Mouse (Mus musculus): ENCODE data around the gene Ankrd52.
"Not testable (repeated sequence)": the region's sequence is repeated elsewhere in the genome, so short reads cannot be mapped to it uniquely, and the experiment has no call there.

Gene Ankrd52

GRCm38 (mm10) chr10:128376455-128377211, at the start of gene Ankrd52:
Ankrd52 (plus strand) TSS chr10:128377115.
- peak; percentile 88 to 94 for DNase-seq

GRCm38 (mm10) chr10:128327610-128328009, 49.3 kb upstream of the Ankrd52 start:
- DNase-seq: no peak

GRCm38 (mm10) chr10:128332358-128333249, 44.3 kb upstream of the Ankrd52 start:
- not testable (repeated sequence) for DNase-seq

GRCm38 (mm10) chr10:128335582-128335981, 41.3 kb upstream of the Ankrd52 start:
- peak; percentile 86 to 89 for DNase-seq

GRCm38 (mm10) chr10:128336195-128336594, 40.7 kb upstream of the Ankrd52 start:
- no peak for DNase-seq

- no peak for DNase-seq
These were observed 40.3 kb upstream of the Ankrd52 start for GRCm38 (mm10) chr10:128336597-128336996.

GRCm38 (mm10) chr10:128337306-128338181, 39.4 kb upstream of the Ankrd52 start, which contains the start of gene Cs:
Cs (plus strand) TSS chr10:128337734.
- DNase-seq: peak; percentile 98 to 99

GRCm38 (mm10) chr10:128338415-128338814, 38.5 kb upstream of the Ankrd52 start:
- no peak for DNase-seq

GRCm38 (mm10) chr10:128338948-128339347, 38.0 kb upstream of the Ankrd52 start:
- DNase-seq: no peak

GRCm38 (mm10) chr10:128340257-128340656, 36.7 kb upstream of the Ankrd52 start:
- DNase-seq: no peak

- no peak for DNase-seq
These were observed 33.5 kb upstream of the Ankrd52 start for GRCm38 (mm10) chr10:128343436-128343835.

- peak; percentile 38 to 40 for DNase-seq
These were observed 32.2 kb upstream of the Ankrd52 start for GRCm38 (mm10) chr10:128344568-128345275.

- DNase-seq: no peak
These were observed 29.4 kb upstream of the Ankrd52 start for GRCm38 (mm10) chr10:128347541-128347940.

- DNase-seq: peak; percentile 69 to 83
These were observed 18.1 kb upstream of the Ankrd52 start for GRCm38 (mm10) chr10:128358796-128359195.

- DNase-seq: no peak
These were observed 17.7 kb upstream of the Ankrd52 start for GRCm38 (mm10) chr10:128359226-128359625.

- DNase-seq: no peak
These were observed 15.1 kb upstream of the Ankrd52 start for GRCm38 (mm10) chr10:128361836-128362235.

- peak; percentile 66 to 68 for DNase-seq
These were observed 14.3 kb upstream of the Ankrd52 start for GRCm38 (mm10) chr10:128362568-128362967.

GRCm38 (mm10) chr10:128367899-128368401, 9.0 kb upstream of the Ankrd52 start:
- no peak for DNase-seq

- DNase-seq: peak; percentile 95
These were observed 8.3 kb upstream of the Ankrd52 start, which contains the start of gene Coq10a for GRCm38 (mm10) chr10:128368402-128369217. Coq10a (minus strand) TSS chr10:128368997.

GRCm38 (mm10) chr10:128369218-128369543, 7.7 kb upstream of the Ankrd52 start:
- DNase-seq: no peak

- no peak for DNase-seq
These were observed 7.3 kb upstream of the Ankrd52 start for GRCm38 (mm10) chr10:128369599-128369998.

Measured in cerebellum, postnatal 14 days (tissue).